Mouse (Mus musculus): Measurements from ENCODE around the gene Arid3a. TPM values are rescaled to one million over a fixed set of nuclear protein-coding genes. Genes with fewer than 3 reads are reported as not detected.

Gene Arid3a
- total RNA-seq, 2 experiments from 2014 or later = 36.7 to 67.8 TPM

DNA sequence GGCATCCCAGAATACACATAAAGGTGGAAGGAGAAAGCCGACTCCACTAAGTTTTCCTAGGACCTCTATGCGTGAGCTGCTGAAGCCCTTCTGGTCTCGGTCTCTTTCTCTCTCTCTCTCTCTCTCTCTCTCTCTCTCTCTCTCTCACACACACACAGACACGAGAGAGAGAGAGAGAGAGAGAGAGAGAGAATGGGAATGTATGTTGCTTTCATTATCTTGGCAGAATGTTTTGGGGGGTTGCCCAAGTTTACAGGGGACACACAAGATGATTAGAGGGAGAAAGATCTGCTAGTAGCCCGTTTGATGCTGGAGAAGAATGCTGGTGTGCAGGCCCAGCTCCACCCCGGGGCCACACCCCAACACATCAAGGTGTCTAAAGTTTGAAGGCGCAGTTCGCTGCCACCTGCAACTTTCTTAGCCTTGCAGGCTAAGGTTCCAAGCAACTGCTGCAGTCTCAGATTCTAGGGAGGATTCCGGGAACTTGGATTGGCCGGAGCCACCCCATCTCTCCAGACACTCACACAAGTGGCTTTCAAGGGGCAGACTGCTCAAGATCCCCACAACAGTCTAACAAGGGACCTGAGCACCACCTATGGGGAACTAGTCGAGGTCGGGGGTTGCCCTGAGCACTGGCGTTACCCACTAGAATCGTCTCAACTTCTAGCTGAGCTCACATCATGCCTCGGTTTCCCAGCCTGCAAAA is 905 bp upstream of the Arid3a start:
- ATAC-seq (ENCODE audit: poor library complexity, severe bottlenecking) = no peak

DNA sequence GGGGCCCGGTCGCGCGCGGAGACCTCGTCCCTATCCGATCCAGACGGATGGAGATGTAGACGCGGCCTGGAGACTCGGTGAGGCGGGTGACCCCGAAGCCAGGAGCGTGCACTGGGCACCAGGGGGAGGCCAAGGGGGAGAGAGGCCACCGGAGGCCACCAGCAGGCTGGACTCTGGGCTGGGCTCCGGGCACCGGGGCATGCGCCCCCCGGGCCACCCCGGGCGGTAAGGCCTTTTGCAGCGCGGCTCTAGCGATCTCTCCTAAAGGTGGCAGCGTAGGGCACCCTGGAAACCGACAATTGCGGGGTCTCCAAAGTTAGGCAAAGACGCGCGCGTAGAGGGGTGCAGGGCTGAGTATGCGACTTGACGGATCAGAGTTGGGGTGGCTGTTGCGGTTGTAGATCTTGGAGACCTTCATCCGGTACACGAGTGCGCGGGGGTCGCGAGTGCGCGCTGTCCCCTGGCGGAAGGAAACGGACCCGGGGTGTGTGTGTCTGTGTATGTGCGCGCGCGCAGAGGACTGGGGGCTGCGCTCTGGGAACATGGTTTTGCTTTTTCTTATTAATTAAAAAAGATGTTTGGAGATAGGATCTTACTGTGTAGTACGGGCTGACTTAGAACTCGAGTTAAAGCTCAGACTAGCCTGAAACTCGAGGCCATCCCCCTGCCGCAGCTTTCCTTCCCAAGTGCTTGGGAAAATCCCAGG is 634 bp downstream of the Arid3a start:
- ATAC-seq (ENCODE audit: poor library complexity, severe bottlenecking) = no peak

DNA sequence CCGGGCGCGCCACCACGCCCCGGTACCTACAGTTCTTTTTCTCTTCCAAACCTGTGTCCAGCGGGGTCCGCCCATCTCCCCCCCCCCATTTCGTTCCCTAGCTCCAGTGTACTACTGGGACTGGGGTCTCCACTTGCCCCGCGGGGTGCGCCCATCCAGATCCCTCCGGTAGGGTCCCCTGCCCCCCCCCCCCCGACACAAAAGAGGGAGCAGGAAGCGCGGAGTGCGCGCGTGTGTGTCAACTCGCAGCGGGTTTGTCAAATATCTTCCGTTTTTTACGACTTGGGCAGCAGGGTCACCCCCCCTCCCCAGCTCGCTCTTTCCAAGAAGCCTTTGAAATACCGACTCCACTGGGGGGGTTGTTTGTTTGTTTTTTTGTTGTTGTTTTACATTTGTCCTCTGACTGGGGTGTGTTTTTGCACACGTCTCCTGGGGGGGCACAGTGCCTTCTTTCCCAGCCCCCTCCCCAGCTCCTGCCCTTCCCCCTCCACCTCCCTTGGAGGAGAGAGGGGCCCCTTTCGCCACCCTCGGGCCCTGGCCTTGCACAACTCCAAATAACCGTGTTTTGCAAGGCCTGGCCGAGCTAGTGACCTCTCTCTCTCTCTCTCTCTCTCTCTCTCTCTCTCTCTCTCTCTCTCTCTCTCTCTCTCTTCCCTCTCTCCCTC is 1.3 kb downstream of the Arid3a start:
- peak; percentile 36 for ATAC-seq (ENCODE audit: poor library complexity, severe bottlenecking)

DNA sequence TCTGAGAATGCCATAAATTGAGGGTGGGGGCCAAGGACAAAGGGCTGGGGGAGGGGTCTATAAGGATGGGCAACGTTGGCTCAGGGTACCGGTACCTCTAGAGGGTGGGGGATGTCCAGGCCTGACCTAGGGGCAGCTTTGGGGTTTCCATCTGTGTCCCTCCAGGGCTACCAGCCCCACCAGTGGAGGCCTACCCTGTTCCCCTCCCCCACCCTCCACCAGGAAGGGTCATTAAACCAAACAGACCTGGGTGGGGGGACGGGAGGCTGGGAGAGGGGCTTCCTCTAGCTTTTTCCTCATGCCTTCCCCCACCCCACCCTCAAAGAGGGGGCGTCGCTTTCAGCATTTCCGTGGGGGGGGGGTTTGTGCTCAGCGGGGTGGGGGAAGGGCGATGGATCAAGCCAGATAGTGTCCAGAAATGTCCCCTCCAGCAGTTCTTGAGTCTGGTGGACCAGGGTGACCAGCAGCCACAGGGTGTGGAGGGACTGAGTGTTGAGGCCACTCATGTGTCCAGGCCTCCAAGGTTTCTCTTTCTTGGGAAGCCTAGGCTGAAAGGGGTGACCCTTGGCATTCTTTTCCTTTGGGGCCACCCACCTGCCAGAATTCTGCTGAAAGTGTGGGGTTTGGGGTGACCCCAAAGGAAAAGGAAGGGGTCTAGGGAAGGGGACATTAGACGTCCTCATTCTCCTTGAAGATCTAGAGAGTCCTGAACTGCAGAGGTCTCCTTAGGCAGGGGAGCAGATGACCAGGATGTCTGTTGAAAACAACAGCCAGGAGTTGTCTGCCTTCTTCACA is 2.3 kb downstream of the Arid3a start:
- ATAC-seq (ENCODE audit: poor library complexity, severe bottlenecking) = no peak

DNA sequence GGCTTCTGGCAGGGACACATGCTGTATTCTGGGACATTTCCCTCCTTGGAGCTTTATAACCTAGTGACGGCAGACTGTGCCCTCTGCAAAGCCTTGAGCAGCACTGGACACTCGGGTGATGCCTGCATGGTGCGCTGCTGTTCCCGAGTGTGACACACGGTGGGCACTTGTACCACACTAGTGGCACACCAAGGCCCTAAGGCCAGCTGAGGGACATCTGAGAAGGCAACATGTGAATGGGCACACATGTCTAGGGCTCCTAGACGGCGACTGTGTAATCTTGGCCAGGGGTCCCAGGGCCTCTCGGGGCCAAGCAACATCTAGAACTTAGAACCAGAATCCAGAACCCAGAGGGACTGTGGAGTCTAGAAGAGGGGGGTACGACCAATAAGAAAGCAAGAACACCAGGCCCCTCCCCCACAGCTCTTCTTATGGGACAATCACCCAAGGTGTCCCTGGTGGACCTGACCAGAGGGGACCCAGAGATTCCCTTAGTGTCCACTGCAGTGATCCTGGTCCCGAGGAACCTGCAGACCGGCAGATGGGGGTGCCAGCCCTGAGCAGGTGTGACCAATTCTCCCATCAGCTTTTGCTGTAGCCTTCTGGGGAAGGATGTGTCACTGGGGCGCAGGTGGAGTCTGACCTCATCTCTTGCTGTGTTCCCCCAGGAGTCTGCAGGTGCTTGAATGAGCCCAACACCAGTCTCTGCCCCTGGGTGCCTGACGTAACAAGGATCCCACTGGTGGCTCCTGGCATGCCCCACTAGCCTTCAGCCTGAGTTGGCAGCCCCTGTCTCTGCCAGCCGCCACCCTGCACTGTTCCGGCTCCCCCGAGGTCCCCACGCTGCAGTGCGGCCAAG is 3.4 kb downstream of the Arid3a start:
- no peak for ATAC-seq (ENCODE audit: poor library complexity, severe bottlenecking)

DNA sequence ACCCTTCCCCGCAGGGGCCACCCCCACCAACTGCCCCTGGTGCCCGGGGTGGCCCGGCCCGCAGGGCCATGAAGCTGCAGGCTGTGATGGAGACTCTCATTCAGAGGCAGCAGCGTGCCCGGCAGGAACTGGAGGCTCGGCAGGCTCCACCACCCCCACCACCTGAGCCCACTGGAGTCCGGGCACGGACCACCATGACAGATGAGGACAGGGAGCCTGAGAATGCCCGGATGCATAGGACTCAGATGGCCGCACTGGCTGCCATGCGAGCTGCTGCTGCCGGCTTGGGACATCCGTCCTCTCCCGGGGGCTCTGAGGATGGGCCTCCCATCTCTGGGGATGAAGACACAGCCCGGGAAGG is 4.0 kb downstream of the Arid3a start:
- ATAC-seq (ENCODE audit: poor library complexity, severe bottlenecking) = no peak

DNA sequence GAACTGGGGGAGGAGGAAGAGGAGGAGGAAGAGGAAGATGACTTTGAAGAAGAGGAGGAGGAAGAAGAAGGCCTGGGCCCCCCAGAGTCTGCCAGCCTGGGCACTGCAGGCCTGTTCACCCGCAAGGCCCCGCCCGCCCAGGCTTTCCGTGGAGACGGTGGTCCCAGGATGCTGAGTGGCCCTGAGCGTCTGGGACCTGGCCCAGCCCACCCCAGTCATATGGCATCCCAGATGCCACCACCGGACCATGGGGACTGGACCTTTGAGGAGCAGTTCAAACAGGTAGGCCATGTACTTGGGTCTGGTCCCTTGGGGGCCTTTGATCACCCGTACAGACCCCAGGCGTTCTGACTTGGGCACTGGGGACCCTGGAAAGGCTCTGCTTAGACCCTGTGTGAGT is 5.0 kb downstream of the Arid3a start:
- ATAC-seq (ENCODE audit: poor library complexity, severe bottlenecking) = no peak

DNA sequence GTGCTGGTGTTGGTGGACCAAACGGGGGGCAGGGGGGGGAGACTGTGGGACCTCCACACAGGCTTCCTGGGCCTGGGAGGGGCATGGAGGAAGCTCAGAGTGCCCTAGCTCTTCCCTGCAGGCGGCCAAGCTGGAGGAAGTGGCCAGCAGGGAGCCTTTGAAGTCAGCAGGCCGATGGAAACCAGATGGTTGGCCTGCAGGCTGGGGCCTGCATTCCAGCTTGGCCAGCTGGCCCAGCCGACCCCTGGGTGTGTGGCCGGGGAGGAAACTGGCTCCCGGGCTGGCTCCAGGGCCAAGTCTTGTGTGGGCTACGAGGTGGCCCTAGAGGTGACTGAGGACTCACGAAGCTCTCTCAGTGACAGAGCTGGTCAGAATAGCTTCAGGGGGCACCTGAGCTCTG is 5.9 kb downstream of the Arid3a start:
- no peak for ATAC-seq (ENCODE audit: poor library complexity, severe bottlenecking)

DNA sequence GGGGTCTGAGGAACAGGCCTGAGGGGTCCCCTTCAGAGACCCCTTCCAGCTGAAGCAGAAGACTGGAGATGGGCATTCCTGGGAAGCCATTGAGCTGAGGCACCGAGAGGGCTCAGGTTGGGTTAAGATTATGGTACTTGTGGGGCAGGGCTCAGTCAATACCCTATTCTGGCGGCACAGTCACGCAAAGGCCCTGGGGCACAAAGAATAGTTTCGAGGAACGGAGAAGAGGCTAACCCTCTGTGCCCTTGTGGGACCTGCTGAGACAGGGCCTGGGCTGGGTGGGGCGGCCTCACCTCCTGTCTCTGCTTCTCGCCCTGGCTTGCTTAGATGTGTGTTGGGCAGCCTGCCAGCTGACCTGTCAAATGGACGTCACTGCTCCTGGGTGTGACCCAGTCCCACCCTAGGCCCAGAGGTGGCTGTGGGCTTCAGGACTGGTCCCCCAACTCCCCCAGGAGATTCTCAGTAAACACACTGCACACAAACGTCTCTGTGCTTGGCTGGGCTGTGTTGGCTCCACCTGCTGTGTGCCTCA is 6.4 kb downstream of the Arid3a start:
- no peak for ATAC-seq (ENCODE audit: poor library complexity, severe bottlenecking)

DNA sequence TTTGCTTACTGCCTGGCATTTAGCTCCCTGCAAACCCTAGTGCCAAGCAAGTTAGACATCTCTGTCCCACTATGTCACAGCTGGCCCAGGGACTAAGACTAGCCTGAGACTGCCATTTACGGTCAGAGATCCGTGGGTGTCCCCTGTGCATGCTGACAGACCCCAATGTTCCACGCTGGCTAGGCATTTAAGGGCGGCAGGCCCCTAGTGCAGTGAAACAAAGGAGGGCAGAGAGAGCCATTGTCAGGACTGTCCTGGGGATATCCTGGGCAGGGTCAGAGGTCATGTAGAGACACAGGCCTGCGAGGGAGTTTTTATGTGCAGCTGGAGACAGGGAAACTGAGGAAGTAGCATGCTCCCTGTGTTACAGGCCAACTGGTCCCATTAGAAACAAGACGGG is 7.0 kb downstream of the Arid3a start:
- ATAC-seq (ENCODE audit: poor library complexity, severe bottlenecking) = no peak

DNA sequence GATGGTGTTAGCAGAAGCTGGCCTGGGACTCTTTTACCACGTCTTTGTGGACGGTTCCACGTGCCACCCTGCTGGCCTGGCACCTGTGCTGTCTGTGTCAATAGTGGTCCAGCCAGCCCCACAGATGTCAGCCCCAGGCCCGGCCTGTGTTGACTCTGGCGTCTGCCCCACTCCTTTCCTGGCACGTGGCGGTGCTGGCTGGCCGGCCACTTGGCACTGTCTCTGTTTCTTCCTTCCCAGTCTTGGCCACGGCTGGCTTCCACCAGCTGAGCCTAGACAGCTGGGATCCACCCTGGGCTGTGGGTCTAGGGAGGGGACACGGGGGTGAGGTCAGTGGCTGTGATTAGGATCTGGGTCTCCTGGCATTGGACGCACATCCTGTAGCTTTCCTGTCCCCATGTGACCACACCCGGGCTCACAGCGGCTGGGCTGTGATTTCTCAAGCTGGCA is 7.5 kb downstream of the Arid3a start:
- peak; percentile 36 for ATAC-seq (ENCODE audit: poor library complexity, severe bottlenecking)

DNA sequence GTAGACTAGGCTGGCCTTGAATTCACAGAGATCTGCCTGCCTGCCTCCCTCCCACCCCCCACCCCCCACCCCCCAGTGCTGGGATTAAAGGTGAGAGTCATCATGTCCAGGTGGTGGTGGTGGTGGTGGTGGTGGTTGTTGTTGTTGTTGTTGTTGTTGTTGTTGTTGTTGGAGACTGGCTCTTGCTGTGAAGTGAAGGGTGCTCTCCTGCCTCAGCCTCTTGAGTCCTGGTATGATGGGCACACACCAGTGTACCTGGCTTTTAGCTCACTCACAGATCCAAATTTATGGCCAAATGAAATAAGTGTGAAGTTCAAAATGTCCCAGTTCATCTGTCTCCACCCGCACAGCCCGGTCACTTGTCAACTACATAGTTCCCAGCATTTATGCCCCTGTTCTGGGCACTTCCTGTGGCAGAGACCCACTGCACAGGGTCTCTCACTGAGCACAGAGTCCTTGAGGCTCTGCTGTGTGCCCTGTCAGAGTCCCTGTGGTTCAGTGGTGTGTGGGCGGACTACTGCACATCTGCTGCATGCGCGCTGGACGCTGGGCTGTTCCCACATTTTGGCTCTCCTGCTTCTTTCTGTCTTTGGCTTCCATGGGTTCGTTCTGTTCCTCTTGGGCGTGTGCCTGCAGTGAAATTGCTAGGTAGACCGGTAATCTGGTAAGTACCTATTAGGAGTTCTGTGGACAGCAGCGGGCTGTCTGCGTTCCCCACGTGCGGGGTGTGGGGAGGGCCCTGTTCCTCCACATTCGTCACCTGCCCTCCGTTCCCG is 8.1 kb downstream of the Arid3a start:
- ATAC-seq (ENCODE audit: poor library complexity, severe bottlenecking) = no peak

DNA sequence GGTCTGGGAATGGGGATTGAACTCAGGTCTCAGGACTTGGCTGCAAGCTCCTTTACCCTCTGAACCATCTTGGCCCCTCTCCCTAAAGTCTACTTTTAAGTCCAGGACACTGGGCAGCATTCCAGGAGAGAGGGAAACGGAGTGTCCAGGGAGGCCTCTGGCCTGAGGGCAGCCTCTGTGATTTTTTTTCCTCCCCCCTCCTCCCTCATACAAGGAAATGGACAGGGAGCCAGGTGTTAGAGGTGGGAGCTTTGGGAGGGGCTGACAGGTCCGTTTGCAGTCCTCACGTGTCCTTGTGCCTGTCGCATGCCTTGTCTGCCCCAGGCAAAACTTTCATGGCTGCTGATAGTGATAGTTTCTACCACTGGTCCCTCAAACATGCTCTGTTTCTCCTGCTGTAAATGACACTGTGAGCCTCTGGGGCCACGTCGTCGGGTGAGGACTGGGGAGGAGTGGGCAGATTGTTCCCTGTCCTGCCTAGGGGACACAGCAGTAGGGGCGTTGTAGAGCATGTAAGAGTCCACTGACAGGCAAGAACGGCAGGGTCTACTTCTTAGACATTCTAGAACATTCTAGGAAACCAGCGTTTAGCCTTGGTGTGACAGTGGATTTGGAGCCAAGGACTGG is 9.6 kb downstream of the Arid3a start:
- ATAC-seq (ENCODE audit: poor library complexity, severe bottlenecking) = no peak

DNA sequence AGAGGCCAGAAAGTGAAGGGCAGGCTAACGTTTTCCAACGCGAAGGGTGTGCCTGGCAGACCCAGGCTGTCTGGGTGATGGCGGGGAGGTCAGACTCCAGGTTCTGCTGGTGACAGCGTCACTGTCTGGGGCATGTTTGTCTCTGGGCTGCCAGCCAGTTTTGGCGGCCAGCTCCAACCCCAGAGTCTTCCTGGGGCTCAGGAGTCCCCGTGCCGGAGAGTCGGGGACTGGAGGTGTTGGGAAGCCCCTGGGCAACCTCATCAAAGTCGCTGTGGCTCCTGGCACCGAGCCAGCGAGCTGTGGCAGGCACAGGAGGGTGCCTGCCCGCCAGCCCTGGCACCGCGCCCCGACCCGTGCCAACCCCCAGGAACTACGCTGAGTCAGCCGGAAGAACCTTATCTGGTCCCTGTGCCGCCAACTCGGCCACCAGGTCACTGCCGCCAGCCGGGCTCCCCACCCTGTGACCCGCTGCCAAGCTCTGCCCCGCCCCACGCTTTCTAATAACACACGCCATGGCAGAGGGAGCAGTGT is 10.1 kb downstream of the Arid3a start:
- peak; percentile 85 for ATAC-seq (ENCODE audit: poor library complexity, severe bottlenecking)

DNA sequence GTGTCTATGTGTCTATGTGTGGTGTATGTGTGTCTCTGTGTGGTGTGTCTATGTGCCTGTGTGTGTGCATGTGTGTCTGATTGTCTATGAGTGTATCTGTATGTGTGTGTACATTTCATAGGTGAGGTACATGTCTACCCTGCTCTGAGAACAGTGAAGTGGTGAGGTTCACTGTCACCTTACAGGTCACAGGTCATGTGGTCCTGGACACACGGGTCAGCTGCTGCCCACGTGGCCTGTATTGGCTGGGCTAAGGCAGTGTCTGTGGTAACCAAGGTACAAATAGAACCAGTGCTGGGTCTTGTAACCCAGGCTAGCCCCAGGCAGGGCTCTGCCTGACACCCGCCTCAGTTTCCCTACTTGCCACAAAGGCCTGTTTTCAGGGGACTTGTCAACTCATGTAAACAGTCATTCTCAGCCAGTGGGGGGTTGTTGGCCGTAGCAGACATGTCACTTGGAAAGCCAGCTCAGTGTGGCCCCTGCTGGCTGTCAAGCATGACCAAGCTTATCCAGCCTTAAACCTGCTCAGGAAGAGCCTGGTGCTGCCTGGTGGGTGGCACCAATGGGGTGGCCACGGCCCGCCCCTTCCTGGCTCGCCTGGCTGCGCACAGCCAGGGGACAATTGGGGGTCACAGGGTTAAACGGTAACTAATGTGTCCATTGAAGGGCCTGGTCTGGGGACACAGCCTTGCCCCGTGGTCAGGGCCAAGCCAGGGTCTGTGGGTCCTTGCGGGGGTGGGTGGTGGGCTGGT is 11.1 kb downstream of the Arid3a start:
- ATAC-seq (ENCODE audit: poor library complexity, severe bottlenecking) = no peak

DNA sequence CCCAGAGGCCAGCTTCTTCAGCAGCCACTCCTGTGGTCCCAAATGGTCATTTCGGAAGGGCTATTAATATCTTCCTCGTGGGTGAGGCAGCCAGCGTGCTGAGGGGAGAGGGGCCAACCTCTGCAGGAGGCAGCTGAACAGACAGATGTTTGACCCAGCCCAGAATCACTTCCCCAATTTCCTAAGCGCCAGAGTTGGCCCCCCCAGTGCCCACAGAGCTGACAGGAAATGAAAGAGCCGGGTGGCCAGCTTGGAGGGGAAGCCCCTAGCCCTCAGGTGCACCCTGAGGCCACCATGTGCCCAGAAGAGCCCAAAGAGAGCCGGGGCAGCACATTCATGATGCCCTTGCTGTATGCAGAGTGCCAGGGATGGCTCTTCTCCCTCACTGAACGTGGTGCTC is 13.9 kb downstream of the Arid3a start:
- peak; percentile 75 for ATAC-seq (ENCODE audit: poor library complexity, severe bottlenecking)

DNA sequence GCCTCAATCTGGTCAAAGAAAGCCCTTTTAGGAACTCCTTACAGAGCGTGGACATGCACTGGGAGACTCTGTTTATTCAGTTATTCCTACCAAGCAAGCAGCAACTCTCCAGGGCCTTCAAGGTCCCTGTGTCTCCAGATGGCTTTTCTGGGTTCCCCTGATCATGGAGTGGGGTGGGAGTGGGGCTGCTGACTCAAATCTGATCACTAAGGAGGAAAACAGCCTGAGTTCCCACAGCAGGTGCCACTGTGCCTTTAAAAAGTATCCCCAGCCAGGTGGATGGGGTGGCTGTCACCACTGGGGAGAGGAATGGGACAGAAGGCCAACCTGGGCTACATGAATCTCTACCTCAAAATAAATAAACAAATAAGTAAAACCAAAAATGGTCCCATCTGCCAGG is 16.1 kb downstream of the Arid3a start:
- ATAC-seq (ENCODE audit: poor library complexity, severe bottlenecking) = no peak

DNA sequence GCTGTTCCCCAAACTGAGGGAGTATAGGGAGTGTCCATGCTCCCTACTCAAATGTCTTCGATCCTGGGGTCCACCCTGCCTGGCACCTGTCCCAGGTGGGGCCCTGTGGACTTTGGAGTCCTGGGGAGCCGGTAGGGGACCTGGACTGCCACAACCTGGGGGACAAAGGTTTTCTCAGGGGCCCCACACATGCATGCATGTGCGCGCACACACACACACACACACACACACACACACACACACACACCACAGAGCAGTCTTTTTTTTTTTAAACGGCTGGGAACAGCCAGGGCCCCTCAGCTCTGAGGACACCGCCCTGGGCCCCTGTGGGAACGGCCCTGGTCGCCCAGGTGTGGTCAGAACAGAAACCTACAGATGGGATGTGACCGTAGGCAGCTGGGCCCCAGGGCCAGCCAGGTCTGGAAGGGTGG is 16.6 kb downstream of the Arid3a start:
- ATAC-seq (ENCODE audit: poor library complexity, severe bottlenecking) = no peak

All from megakaryocyte, adult 5-6 weeks (primary cell).